Mouse (Mus musculus): Measurements from ENCODE around the gene 4931428L18Rik.

4931428L18Rik gene

DNA sequence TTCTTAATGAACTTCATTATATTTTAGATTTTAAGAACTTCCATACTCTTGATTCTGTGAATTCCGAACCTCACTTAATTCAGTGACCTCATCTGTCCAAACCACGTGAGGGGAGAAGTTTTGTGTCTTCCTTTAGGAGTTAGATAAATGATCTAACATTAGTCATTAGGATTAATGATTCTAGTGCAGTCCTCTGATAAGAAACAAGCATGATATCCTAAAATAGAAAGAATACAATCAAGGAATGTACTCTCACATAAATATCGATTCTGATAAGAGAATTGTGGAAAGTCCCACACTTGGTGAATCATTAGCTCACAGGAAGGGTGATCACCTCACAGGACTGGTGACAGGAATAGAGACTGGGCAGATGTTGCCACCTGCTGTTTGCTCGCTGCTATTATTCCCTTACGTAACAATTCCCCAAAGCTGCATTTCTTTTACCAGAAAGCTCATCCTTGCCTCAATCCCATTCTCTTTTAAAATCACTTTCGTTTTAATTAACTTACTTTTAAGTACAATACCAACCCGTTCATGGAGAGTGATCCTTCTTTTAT, 68.6 kb downstream of the 4931428L18Rik start:
- peak; percentile 52; the same call in 1 of the 2 replicates for ATAC-seq (ENCODE audit: insufficient number of reproducible peaks, low FRiP score, low TSS enrichment)

DNA sequence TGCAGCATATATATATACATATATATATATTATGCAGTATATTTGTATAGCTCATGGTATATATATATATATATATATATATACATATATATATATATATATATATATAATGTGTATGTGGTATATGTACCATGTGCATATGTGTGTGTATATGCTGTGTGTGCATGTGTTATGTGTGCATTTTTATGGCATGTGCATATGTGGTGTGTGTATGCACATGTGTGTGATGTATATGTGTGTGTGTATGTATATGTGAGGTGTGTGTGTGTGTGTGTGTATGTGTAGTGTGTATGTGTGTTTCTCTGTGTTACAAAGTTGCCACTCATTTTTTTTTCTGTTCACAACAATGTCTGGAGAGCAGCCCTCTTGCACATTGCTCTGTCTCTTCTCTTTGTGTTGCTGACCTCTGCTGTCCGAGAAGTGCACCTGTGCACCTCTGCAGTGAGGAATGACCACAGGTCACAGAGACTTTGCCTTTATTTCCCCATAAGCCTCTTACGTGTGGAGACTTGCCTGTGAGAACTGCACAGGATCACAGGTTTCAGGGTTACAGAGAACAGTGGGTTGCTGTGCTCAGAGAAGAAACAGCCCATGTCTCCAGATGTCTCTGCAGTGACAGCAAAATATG, 69.6 kb downstream of the 4931428L18Rik start:
- ATAC-seq (ENCODE audit: insufficient number of reproducible peaks, low FRiP score, low TSS enrichment) = no peak

DNA sequence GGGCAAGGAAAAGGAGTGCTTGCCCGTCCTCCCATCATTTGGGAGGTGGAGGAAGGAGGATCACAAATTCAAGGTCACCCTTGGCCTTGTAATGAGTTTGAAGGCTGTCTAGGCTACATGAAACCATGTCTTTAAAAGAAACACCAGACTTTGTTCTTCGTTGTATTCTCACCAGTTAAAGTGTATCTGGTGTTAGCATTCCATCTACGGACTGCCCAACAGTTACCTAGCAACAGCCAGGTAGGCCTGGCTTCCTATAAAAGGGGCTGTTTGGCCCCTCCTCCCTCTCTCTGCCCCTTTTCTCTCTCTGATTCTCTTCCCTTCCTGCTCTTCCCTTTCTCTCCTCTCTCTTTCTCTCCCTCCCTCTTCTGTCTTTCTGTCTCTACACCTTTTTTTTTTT, 71.9 kb downstream of the 4931428L18Rik start:
- ATAC-seq (ENCODE audit: insufficient number of reproducible peaks, low FRiP score, low TSS enrichment) = no peak

DNA sequence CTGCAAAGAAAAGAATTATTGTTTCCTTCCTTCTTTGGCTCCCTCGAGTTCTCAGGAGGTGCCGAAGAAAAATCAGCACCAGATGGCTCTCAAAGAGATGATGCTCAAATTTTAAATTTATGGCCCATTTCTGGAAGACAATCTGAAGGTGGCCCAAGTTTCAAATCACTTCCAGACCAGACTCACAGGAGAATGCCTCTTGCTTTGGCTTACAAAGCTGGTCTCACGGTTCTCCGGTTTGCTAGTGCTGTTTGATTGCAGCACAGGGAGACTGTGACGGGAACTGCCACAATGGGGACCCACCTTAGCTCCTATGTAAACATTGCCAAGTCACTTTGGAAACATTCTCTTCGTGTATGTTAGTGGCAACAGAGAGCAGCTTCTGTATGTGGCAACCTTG, 72.8 kb downstream of the 4931428L18Rik start:
- ATAC-seq (ENCODE audit: insufficient number of reproducible peaks, low FRiP score, low TSS enrichment) = no peak

DNA sequence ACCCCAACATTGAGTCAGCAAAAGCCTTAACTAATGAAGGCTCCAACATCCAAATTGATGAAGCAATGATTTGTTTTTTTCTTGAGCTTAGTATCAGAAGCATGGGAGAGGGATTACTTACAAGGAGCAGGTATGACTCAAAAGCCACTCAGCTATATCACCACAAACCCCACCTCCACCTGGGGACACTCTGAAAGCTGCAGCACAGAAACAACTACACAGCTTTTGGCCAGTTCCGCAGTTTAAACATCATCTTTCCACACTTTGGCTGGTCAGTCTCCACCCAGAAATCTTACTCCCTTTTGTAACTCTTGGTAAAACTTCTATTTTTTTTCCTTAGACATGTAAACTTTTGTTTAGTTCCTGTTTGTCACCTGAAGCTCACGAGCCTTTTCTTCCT, 78.9 kb downstream of the 4931428L18Rik start:
- no peak for ATAC-seq (ENCODE audit: insufficient number of reproducible peaks, low FRiP score, low TSS enrichment)

DNA sequence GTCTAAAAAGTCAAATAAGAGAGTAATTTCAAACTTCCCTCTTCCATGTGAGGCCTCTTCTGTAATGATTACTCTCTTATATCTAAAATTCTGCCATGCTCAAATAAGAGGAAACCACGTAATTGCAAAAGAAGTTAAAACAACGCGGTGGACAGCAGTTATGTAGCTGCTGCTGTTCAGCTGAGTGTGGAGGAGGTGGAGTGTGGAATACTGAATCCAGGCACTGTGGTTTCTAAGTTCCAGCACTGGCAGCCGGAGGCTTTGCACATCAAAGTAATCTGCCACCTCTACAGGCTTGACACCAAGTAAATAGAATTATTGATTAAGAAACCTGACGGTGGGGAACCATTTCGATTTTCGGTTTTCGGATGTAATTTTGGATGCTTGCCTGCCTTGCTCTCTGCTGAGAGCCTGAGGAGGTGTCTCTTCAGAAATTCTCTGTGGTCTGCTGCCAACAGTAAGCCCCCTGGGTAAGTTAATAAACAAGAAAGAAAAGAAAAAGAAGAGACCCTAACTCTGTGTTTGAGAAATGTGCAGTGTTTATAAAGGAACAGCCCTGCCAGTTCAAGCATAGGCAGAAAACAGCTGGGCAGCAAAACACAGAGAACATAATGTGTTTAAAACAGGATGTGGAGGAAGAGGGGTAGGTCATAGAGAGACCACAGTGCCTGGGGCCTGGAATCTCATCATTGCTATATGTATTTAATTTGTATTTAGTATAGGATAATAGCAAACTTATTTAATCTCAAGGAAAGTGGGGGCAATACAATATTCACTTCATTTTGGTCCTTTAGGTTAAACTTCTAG, 80.0 kb downstream of the 4931428L18Rik start:
- no peak for ATAC-seq (ENCODE audit: insufficient number of reproducible peaks, low FRiP score, low TSS enrichment)

DNA sequence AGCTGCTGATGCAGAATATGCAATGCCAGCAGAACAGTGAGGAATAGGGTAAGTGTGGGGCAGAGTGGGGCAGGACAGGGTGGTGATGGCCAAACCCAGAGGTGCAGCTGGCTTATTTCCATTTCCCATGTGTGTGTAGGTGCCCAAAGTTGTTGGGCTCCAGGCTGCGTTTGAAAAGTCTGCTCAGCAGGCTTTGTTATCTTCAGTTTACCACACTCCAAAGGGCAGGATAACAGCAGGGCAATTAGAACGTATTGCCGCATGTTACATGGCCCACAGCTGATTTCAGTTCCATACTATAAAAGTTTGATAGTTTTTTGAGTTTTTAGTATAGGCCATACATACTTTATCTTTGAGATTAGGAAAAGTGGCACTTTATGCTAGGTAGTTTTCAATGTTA, 84.1 kb downstream of the 4931428L18Rik start:
- no peak for ATAC-seq (ENCODE audit: insufficient number of reproducible peaks, low FRiP score, low TSS enrichment)

DNA sequence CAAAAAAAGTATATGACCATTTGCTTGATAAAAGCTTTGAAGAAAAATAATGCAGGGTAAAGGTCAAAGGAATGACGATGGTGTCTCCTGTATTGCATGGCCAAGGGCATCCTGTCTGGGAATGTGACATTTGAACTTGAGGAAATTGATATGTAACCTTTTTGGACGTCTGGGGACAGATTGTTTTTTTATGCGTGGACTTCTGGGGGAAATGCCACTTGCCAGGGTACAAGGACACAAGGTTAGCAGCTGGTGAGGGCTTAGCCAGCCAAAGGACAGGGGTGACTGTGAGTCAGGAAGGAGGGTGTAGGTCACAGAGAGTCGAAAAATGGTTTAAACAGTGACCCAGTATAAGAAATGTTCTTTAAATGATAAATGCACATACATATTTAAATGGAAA, 109.0 kb downstream of the 4931428L18Rik start:
- ATAC-seq (ENCODE audit: insufficient number of reproducible peaks, low FRiP score, low TSS enrichment) = no peak

DNA sequence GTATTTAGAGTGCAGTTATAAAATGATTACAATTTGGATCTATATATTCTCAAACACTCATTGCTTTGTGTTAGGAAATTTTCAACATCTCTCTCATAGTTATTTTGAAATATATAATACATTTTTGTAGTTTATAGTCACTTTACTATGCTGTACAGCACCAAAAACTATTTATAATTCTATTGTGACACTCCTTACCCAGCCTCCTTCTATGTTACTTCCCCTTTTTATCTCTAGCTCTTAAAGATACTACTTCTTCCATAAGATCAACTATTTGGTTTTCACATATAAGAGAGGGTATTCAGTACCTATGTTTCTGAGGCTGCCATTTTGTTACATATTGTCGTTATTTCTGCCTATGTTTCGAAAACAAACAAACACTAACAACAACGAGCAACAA, 114.5 kb downstream of the 4931428L18Rik start:
- ATAC-seq (ENCODE audit: insufficient number of reproducible peaks, low FRiP score, low TSS enrichment) = no peak

DNA sequence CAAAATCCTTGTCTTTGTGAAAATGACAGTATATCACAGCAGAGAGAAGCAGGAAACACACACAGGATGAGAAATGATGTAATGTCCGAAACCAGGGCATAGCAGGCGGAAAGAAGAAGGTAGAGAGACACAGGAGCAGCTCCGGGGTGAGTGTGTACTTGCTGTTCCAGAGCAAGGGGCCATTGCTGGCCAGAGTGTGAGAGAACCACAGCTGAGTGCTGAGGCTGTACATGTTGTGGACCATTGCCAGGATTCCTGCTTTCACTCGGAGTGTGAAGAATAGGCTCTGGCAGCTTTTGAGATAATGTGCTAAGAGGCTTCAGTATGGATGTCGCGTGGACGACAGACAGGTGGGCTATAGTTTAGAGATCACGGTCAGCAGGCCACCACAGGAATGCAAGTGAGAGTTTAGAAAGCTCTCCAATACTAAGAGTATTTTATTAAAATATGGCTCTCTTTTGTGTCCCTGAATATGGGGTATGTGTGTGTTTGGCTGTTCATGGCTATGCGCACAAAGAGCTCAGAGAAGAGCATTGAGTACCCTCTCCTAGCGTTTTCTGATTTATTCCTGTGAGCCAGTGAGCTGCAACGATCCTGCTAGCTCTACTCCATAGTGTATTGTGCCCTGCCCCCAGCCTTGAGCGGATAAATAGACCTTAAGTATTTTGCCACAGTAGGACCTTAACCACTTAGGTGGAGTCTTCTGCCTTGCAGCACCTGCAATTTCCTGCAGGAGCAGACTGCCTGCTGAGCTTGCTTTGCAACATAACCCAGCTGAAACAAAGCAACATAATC, 119.4 kb downstream of the 4931428L18Rik start:
- ATAC-seq (ENCODE audit: insufficient number of reproducible peaks, low FRiP score, low TSS enrichment) = peak; percentile 20; the same call in 1 of the 2 replicates

DNA sequence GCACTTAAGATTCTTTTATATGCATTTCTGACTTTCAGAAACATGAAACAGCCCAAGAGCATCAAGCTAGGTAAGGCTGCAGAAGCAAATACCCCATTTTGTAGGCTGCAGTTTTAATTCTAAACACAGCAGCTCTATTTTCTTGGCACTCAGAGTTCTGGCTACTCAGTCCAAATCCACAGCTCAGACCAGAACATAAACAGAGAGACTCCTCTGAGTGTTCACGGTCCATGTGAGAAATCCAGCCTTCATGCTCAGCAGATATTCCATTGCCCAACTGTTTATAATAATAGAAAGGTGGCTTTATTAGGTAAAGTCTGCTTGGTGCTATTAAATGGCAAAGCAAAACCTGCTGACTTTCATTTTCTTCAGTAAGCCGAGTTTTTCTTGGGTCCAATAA, 120.2 kb downstream of the 4931428L18Rik start:
- ATAC-seq (ENCODE audit: insufficient number of reproducible peaks, low FRiP score, low TSS enrichment) = no peak

DNA sequence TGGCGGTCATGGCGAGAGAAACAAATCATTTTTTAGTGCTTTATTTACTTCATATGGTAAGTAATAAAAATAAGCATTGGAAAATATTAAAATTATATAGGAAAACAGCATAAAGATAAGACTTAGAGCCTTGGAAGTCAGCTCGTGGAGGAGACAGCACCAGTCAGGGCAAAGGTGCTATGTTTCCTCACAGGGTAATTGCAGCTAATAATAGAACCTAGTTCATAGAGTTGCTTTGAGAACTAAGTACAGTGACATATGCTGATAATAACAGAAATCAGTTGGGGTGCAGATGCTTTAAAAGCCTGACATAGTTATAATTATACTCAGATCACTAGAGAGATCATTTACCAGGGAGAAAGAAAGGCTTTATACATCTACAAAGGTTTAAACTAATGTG, 125.3 kb downstream of the 4931428L18Rik start:
- ATAC-seq (ENCODE audit: insufficient number of reproducible peaks, low FRiP score, low TSS enrichment) = no peak

DNA sequence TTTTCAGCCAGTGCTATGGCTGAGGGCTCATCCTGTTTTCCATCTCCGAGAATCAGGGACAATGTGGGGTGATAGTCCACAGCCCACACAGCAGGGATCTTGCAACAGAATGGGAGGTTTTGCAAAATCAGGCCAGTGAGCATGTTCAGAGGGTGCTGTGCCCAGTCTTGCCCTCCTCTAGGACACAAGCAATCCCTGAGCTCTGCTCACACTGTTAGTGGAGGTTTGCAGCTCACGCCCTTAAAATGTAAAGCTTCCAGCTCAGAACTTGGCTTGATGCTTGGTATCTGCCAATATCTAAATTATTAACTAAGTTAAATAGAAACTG, 126.1 kb downstream of the 4931428L18Rik start:
- ATAC-seq (ENCODE audit: insufficient number of reproducible peaks, low FRiP score, low TSS enrichment) = no peak

DNA sequence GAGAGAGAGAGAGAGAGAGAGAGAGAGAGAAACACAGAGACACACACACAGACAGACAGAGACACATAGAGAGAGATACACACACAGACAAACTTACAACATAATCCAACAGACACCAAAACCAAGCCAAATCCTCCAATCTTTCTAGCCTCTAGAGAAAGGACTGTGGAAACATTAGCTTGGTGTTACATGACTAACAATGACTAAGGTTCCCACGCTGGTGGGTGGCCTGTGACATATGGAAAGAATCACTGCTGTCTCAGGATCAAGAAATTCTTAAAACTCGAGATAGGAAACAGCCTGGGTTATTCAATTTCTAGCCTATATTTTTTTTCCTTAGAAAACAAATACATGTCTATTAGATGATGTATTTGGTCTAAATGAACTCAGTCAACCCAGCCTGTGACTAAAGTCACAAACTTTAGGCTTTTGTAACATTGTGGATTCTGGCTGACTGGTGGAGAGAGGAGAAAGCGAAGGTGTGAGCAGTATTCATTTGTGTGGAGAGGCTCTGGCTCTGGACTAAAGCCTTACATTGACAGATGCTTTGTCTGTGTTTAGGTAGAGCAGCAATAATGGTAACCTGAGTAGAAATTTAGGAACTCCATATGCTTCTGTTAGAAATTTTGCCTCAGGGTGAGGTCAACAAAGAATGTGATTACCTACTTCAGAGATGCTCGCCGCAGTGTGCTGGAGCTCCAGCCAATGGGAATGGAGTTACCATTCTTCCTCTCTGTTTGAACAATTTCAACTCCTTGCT, 126.6 kb downstream of the 4931428L18Rik start:
- no peak for ATAC-seq (ENCODE audit: insufficient number of reproducible peaks, low FRiP score, low TSS enrichment)

DNA sequence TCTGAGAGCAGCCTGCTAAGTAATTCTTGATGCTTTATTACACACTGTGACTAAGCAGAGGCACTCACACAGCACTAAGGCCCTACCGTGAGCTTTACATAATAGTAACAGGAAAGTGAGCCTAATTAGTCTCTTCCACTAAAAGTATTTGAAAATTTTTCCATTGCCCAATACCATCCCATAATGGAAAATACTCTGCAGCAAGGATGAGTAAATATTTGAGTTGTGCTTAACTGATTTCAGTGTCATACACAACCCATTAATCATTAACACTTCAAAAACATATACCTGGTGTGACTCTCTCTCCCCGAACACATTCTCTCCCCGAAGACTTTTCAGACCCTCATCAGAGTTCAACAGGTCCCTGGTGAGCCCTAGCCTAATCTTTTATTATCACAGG, 127.7 kb downstream of the 4931428L18Rik start:
- no peak for ATAC-seq (ENCODE audit: insufficient number of reproducible peaks, low FRiP score, low TSS enrichment)

DNA sequence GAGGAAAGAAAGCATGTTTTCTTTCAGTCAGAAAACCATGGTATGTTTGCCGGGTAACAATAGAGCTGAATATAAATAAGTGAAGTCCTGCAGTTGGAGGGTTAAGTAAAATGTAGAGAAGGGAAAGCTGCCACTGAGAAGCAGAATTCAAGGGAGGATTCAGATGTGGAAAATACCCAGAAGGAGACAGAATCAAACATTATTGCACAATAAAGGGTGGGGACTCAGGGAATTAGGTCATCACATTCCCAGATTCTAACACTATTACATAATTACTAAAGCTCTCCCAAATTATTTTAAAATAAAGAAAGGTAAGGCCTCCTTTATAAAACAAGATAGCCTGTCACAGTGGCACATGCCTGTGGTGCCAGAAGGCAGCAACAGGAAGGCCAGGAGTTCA, 128.5 kb downstream of the 4931428L18Rik start:
- ATAC-seq (ENCODE audit: insufficient number of reproducible peaks, low FRiP score, low TSS enrichment) = no peak

DNA sequence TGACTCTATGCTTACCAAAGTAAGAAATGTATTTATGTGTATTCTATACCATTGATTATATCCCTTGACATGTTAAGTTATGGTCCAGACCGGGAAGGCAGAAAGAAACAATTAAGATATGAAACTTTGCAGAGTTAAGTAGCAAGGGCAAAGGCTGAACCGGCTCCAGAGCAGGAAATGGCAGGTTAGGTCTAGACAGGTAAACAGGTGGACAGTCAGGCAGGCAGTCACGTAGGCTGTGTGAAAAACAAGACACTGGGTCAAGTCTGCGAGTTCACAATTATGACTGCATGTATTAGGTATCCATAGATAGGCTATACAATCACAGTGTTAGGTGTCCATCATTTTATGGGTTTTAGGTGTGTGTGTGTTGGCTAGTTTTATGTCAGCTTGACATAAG, 133.8 kb downstream of the 4931428L18Rik start:
- no peak for ATAC-seq (ENCODE audit: insufficient number of reproducible peaks, low FRiP score, low TSS enrichment)

DNA sequence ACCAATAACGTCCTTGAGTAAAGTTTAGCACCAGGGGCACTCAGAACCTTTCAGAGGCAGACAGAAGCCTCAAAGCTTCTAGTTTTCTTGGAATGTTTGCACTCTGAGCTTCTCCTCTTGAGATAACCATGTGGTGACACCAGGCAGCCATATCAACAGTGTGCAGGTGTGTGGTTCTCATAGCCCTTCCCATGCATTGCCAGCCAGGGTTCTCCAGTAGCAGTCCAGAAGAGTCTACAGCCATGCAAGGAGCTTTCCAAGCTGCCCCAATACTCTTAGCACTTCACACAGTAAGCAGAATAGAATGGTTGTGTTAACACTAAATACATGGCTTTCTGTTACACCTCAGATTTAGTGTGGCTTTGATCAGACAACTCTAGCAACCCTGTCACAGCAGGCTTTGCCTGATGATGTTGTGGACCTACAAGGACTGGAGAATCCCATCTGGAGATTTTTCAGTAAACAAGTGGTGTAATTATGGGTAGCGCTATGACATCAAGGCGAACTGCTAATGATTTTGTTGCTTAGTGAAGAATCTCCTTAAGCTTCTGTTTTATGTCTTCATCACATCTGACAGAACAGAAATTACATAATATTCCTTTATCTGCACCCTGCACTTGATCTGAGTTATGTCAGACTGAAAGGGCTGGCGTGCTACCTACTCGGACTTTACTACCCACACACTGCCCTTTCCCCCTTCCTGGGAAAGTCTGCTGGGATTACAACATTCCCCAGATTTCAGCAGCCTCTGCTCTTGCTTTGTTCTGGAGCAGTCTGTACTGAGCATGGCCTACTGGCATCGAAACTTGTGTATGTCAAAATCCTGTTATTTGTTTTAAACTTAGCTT, 149.7 kb downstream of the 4931428L18Rik start:
- ATAC-seq (ENCODE audit: insufficient number of reproducible peaks, low FRiP score, low TSS enrichment) = no peak

DNA sequence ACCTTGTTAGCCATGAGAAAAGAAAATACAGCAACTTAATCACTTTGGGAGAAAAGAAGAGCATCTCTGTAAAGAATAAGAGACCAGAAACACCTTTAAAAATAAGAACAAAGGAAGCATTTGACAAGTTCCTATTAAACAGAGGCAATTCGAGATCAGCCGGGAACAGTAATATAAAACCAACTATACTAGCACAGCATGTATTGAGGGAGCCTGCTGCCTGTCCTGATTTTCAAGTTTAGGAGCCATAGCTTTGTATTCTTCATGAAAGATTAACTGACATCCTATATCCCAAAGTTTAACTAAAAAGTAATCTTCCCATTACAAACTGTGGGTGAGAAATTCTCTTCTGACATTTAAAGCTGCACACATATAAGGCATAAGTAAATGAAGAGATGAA, 151.3 kb downstream of the 4931428L18Rik start:
- no peak for ATAC-seq (ENCODE audit: insufficient number of reproducible peaks, low FRiP score, low TSS enrichment)

Measured in cerebellum, adult (tissue).